Mouse (Mus musculus) bone marrow macrophage, adult 2 months (primary cell): ENCODE results near the gene Mecr. TPM values are rescaled to one million over a fixed set of nuclear protein-coding genes. Genes with fewer than 3 reads are reported as not detected.

Experiments
- H3K27ac ChIP-seq: 2 replicates; pipeline ENCODE4 v1.5.1; 2012; ENCODE audit warnings: low read depth, low read length; ENCODE audit not compliant: insufficient read depth
- H3K4me1 ChIP-seq: 2 replicates; pipeline ENCODE4 v1.6.1; 2012; ENCODE audit warnings: low read length; ENCODE audit not compliant: control insufficient read depth, insufficient read depth
- H3K4me3 ChIP-seq: 2 replicates; pipeline ENCODE4 v1.5.1; 2012; ENCODE audit warnings: mild to moderate bottlenecking, low read length, moderate library complexity; ENCODE audit not compliant: insufficient read depth
- CTCF ChIP-seq: IDR thresholded peaks from 2 replicates; pipeline ENCODE4 v1.5.1; 2012; ENCODE audit warnings: low read depth, mild to moderate bottlenecking, low read length, moderate library complexity
- POLR2A ChIP-seq: IDR thresholded peaks from 2 replicates; pipeline ENCODE4 v1.6.1; 2012; ENCODE audit warnings: mild to moderate bottlenecking, low read depth, low read length, borderline replicate concordance
- polyA plus RNA-seq: library from polyadenylated mRNA; stranded (reverse); fragments of >200 nt; gene quantifications from 2 replicates; pipeline ENCODE4 v1.2.4, GENCODE M21; 2012; ENCODE audit not compliant: missing spikeins, insufficient read depth, insufficient read length

Mecr gene
- polyA plus RNA-seq, 1 experiment, result 17.5 TPM

GRCm38 (mm10) chr4:131815774-131816173, 27.5 kb upstream of the Mecr start:
- no peaks in the 10 kb centered on the region for H3K4me1 ChIP-seq
- H3K27ac ChIP-seq, result no peak overlapping the region
- H3K4me3 ChIP-seq, result no peak overlapping the region
- TF ChIP-seq CTCF (no peak), POLR2A (no peak)

DNA sequence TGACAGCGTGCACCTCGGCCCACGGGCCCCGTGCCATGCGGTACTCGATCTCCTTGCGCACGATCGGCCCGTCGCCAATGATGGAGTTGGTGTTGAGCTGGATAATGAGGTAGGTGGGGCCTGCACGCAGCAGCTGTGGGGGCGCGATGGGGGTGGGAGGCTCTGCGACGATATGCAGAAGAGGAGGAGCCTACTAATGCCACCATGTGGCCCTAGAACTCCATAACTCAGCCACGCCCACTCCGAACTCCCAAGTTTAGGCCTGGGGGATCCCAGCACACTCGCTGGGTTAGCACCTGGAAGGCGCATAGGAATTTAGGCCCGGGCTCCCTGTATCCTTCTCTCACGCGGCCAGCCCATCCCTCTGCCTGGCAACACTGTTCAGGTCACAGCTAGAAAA, 24.3 kb upstream of the Mecr start:
- no peak overlapping the region for H3K4me3 ChIP-seq
- no peak overlapping the region for H3K27ac ChIP-seq
- TF ChIP-seq CTCF, result no peak
- no peak for TF ChIP-seq POLR2A
- H3K4me1 ChIP-seq, result no peaks in the 10 kb centered on the region

DNA sequence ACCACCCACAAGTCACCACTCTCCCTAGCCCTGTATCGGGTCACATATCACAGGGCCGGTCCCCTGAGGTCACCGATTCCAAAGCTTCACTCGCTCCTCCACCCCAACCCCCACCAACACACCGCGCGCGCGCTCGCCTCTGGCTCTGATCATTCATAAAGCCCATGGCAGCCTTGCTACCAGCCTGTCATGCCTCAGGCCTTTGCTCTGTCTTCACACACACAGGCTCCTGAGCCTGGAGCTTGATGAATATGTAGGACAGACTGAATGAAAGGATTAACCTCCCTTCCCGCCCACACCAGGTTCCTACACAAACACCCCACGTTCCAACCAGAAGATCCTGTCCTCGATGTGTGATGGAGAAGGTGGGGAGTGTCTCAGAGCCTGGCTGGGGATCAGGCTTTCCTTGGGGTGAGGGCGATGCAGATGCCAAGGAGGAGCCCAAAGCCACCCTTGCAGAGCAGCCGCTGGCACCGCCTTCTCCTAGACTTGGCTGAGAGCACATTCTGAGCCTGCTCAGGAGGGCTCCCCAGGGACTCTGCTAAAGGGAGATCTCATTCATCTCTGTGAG, 22.0 kb upstream of the Mecr start:
- no peak overlapping the region for H3K4me3 ChIP-seq
- TF ChIP-seq POLR2A (no peak), CTCF (no peak)
- no peak overlapping the region for H3K27ac ChIP-seq
- H3K4me1 ChIP-seq, result no peaks in the 10 kb centered on the region

DNA sequence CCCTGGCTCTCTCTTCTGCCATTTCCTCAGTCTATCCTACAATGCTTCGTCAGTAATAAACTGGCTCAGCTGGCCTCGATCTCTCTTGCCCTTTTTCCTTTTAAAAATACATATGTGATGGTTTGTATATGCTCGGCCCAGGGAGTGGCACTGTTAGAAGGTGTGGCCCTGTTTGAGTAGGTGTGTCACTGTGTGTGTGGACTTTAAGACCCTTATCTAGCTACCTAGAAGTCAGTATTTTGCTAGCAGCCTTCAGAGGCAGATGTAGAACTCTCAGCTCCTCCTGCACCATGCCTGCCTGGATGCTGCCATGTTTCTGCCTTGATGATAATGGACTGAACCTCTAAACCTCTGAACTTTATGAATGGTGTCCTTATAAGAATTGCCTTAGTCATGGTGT, 20.7 kb upstream of the Mecr start:
- no peak for TF ChIP-seq POLR2A
- TF ChIP-seq CTCF, result no peak
- no peak overlapping the region for H3K27ac ChIP-seq
- H3K4me1 ChIP-seq, result no peaks in the 10 kb centered on the region
- no peak overlapping the region for H3K4me3 ChIP-seq

DNA sequence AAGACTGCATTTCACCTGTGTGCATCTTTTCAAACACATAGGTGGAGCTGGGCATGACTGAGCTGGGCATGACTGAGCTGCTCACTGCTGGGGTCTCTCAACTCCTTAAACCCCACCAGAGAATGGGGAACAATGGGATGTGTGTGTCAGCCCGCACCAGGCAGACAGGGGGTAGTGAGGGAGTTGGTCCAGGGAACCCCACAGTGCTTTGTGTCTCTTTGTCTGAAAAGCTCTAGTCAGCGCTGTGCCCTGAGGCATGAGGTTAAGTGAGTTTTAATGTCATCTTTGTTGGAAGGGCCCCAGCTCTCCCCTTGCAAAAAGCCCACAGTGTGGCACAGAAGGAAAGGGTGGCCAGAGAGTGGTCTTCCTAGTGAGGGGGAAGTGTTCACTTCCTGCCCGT, 18.3 kb upstream of the Mecr start:
- TF ChIP-seq POLR2A, result no peak
- no peak for TF ChIP-seq CTCF
- no peak overlapping the region for H3K27ac ChIP-seq
- H3K4me3 ChIP-seq, result no peak overlapping the region
- no peaks in the 10 kb centered on the region for H3K4me1 ChIP-seq

- H3K27ac ChIP-seq, result no peak overlapping the region
- no peaks in the 10 kb centered on the region for H3K4me1 ChIP-seq
- no peak overlapping the region for H3K4me3 ChIP-seq
- TF ChIP-seq POLR2A (no peak), CTCF (peak; percentile 65)
Observed at GRCm38 (mm10) chr4:131825830-131826229, 17.4 kb upstream of the Mecr start.

DNA sequence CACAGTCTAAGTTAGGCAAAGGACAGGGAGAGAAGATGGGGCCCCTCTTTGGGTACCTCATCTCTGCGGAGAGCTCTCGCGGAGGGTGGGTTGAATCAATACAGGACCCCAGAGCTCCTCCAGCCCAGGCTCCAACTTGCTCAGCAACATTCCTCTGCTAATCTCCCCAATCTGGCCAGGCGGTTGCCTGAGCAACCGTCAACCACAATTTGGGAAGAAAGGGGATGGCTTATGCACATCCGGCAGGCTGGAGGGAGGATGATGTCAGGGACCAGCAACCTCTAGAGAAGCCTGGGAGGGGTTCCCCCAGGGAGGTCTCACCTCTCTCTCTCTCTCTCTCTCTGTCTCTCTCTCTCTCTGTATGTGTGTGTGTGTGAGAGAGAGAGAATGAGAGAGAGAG, 16.4 kb upstream of the Mecr start:
- TF ChIP-seq CTCF (no peak), POLR2A (no peak)
- Histone ChIP-seq H3K4me1 (no peaks in the 10 kb centered on the region), H3K4me3 (no peak overlapping the region), H3K27ac (no peak overlapping the region)

DNA sequence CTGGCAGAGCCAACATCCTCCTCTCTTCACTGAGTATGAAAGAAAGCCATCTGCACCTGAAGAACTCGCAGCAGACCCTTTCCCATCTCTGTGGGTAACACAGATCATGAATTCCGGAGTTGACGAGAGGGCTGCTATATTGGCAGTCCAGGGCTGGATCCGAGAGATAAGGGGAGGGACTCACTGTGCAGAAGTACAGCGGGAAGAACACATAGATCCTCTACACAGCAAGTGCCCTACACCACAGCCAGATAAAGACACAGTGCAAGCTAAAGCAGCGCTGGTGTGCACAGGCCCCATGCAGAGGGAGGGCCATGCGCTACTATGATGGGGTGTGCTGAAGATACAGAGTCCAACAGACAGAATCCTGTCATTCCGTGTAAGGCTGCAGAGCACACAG, 14.1 kb upstream of the Mecr start:
- no peaks in the 10 kb centered on the region for H3K4me1 ChIP-seq
- H3K27ac ChIP-seq, result no peak overlapping the region
- no peak overlapping the region for H3K4me3 ChIP-seq
- no peak for TF ChIP-seq POLR2A
- TF ChIP-seq CTCF, result no peak

- H3K4me1 ChIP-seq, result no peaks in the 10 kb centered on the region
- TF ChIP-seq POLR2A, result no peak
- no peak for TF ChIP-seq CTCF
- no peak overlapping the region for H3K27ac ChIP-seq
- H3K4me3 ChIP-seq, result no peak overlapping the region
Observed at GRCm38 (mm10) chr4:131831546-131832045, 11.7 kb upstream of the Mecr start.

DNA sequence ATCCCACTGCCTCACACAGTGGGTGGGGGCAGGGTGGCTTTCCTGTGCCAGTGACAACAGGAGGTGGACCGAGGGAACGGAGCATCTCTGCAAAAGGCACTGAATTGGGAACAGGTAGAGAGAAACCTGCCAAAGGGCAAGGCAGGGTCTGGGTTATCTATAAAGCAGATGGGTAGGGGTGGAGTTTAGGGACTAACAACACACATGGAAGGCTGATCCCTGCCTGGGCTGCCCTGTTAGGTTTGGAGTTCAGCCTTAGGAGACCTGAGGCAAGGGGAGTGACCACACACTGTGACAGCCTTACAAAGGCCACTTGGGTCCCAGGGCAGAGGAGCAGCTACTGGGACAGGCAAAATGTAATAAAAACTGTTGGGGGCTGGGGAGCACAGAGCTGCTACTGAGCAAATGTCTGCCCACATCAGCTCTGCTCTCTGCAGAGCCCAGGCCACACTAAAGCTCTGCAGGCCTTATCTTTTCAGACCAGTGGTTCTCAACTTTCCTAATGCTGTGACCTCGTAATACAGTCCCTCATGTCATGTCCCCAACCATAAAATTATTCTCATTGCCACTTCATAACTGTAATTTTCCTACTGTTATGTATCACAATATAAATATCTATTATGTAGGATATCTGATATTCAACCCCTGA, 10.4 kb upstream of the Mecr start:
- Histone ChIP-seq H3K4me1 (no peaks in the 10 kb centered on the region; the same call in 1 of the 2 replicates), H3K27ac (no peak overlapping the region), H3K4me3 (no peak overlapping the region)
- TF ChIP-seq POLR2A (no peak), CTCF (no peak)

DNA sequence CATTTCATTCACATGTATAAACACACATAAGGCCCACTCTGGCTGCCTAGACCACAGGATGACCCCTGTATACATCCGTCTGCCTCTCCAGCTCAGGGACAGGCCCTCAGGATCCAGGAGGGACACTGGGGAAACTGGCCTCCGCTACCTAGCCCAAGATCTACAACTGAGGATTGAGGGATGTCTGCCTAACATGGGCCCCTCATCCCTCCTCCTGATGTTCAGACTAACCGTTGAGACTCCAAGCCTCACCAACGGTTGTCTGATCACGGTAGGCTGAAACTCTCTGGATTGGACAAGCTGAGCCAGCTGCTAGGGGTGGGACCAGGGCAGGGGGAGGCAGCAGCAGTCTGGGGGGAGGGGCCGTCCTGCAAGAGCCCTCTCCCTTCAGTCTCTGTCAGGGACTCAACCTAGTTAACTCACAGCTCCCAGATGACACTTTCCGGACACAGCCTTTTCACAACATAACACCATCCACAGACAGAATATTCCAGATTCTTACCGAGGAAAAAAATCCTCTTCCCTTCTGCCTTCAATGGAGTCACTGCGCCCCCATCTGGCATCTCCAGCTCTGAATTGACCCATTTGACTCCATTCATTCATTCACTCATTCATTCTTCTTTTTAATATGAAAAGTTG, 9.2 kb upstream of the Mecr start:
- Histone ChIP-seq H3K4me3 (no peak overlapping the region), H3K27ac (no peak overlapping the region), H3K4me1 (no peaks in the 10 kb centered on the region; the same call in 1 of the 2 replicates)
- TF ChIP-seq CTCF, result no peak
- no peak for TF ChIP-seq POLR2A
